Mouse (Mus musculus) c-Kit-positive CD71-positive TER-119-positive erythroid progenitor cells, embryonic 14.5 days (primary cell): ENCODE data around the gene Acvr1.

ENCODE experiments used
- DNase-seq: peaks from one replicate; pipeline ENCODE4 v3.0.0-alpha.2; 2013; ENCODE audit warnings: low spot score

Gene Acvr1

GRCm38 (mm10) chr2:58479536-58479935 is 87.4 kb downstream of the Acvr1 start:
- no peak for DNase-seq

GRCm38 (mm10) chr2:58478144-58478543 is 88.8 kb downstream of the Acvr1 start:
- no peak for DNase-seq

DNA sequence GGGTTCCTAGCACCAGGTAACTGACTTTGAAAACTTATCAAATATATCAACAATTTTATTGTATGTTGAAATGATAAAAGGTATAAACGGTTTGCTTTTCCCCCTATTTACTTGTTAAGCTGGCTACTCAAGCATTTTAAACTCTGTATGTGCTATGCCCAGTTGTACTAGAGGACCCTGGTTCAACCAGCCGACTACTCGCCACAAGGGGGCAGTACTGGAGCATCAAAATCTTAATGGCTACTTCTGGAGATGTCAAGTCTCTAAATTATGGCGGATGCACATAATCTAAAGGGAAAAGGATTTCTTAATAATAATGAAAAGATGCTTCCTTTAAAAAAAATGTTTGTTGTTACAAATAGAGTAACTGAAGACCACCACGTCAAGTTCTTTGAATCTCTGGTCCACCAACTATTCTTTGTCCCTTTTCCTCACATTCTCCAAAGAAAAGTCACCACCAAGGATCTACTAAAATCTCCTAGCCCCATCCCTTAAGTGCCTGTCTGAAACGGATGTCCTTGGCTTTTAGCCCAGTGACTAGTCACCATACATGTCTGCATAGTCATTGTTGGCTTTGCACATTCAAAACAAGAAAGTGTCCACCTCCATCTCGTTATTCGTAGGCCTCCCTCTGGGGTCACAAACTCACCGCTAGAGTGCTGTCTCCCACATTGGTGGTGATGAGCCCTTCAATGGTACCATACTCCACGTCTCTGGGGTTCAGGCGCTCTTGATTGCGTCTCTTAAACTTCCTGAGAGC is 89.8 kb downstream of the Acvr1 start:
- peak; percentile 23 for DNase-seq

DNA sequence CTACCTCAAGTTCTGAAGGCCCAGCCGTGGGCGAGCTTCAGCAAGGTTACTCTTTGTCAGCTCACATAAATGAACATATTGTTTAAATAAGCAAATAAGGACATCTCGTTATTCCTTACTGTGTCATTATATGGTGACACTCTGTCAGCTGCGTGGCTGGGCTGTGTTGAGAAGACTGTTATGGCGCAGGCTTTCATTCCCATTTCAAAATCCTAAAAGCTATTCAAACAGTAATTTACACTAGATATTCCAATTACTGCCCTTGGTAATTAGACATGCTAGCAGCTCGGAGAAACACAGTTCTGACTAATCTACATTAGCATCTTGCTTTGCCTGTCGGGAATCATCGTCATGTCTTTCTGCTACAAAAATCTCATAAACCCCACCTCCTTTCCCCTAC is 91.4 kb downstream of the Acvr1 start:
- no peak for DNase-seq

GRCm38 (mm10) chr2:58470290-58470689 is 96.7 kb downstream of the Acvr1 start:
- DNase-seq: no peak

GRCm38 (mm10) chr2:58469816-58470215 is 97.1 kb downstream of the Acvr1 start, which contains the start of gene Gm17409:
Gene Gm17409 (plus strand): TSS chr2:58470116.
- DNase-seq: no peak

DNA sequence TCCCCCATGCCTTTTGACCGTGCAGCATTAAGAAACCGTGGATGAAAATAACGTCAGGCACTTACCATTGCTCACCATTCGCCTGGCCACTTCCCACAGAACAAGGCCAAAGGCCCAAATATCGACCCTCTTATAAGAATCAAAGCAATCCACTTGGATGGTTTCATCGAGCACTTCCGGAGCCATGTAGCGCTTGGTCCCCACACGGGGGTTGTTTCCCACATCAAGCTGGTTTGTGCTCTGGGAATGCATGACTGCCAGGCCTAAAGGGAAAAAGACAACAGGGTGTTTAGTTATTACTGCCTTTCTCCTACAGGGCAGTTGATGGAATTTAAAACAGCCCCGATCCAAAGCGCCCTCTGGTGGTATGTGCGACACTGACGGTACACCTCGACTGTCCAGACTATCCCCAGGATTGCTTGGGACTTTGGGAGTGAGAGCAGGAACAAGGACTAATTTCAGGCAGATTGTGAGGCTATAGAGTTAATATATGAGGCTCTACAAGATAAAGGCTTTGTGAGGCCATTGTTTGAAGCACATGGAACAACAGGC is 108.1 kb downstream of the Acvr1 start:
- no peak for DNase-seq

- no peak for DNase-seq
Observed at GRCm38 (mm10) chr2:58457488-58457865, 109.5 kb downstream of the Acvr1 start.

- DNase-seq: no peak
Observed at GRCm38 (mm10) chr2:58456843-58457487, 110.0 kb downstream of the Acvr1 start.

DNA sequence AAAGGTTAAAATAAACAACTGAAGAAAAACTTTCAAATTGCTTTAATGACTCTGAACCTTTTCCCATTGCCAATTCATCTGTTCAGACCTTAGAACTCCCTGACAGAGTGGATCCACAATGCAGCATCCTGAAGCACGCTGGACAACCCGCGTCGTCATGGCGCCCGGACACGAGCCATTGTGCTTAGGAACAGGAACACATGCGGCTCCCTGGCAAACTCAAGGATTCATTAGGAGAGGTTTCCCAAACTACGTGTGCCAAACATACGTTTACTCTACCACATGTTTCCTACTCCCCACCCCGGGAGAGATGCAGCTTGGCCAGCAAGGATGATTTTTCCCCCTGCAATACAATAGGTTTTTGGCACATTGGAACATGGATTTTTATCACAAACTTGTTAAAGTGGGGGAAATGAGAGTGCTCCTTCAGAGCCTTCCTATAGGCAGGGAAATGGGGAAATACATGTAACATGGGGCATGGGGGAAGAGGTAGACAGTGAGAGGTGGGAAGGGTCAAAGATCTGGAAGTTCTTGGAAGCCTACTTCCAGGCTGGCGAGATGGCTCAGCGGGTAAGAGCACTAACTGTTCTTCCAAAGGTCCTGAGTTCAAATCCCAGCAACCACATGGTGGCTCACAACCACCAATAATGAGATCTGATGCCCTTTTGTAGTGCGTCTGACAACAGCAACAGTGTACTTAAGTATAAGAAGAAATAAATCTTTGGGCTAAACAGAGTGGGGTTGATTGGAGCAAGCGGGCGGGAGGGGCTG is 112.7 kb downstream of the Acvr1 start:
- no peak for DNase-seq

DNA sequence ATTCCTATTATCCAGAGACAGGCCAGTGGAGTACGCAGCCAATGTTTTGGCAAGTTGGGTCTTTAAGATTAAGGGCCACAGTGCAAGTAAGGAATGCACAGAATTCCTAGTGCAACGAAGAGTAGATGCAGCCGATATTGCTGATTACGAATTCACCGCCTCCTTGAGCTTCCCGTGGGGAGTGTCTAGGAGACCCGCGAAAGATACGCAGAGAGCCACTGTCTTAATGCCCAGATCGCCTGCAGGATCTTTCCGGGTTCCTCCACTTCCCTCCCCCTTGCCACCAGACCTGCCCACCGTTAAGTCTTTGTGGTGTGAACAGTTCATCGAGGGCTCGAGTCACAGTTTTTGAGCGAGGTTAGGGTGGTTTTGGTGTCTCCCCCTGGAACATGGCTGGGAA is 120.0 kb downstream of the Acvr1 start:
- DNase-seq: no peak

DNA sequence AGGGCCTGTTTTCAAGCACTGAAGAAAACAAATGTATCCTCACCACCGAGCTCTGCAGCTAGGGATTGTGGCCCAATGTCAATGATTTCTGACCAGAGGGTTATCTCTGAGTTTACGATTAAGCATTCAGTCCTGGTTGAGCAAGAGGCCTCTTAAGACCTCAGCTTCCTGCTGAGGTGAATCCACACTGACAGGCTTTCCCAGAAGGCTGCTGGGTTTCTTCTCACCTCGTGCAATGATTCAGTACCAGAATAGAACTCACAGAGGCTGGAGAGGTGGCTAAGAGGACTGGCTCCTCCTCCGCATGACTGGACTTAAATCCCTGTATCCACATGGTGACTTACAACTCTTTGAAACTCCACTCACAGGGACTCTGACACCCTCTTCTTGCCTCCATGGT is 123.8 kb downstream of the Acvr1 start:
- DNase-seq: no peak

- DNase-seq: no peak
Observed at GRCm38 (mm10) chr2:58436911-58437310, 130.0 kb downstream of the Acvr1 start.

DNA sequence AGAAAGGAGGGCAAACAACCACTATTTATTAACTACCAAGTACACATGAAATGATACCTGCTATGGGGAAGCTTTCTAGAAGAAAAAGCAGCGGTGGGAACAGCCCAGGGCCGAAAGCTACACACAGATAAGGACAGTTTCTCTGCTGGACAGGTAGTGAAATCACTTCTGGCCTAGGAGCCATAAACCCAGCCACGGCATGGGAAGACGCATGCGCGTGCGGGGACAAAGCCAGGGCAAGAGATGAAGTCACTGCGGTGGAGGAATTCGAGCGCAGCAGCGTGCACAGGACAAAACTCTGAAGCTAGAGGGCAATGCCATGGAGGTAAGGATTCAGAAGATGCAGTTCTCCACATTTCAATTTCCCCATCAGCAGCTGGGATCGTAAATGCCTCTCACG is 131.4 kb downstream of the Acvr1 start:
- no peak for DNase-seq

DNA sequence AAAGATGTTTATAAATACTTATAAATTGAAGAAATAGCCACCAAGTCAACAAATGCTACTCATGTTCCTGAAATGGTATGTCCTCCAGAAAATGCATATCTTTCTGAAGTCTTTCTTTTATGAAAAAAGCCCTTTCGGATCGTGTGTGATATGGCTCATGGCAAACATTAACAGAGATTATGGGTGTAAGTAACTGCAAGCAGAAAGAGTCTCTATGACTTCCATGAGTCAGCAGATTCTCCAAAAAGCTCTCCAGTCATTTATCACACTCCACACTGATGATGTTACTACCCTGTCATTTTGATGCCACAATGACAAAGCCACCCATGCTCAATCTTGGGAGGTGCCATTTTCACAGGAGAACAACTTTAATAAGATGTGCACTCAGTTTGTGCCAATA is 132.5 kb downstream of the Acvr1 start:
- DNase-seq: no peak

- DNase-seq: no peak
Observed at GRCm38 (mm10) chr2:58433317-58433716, 133.6 kb downstream of the Acvr1 start.

DNA sequence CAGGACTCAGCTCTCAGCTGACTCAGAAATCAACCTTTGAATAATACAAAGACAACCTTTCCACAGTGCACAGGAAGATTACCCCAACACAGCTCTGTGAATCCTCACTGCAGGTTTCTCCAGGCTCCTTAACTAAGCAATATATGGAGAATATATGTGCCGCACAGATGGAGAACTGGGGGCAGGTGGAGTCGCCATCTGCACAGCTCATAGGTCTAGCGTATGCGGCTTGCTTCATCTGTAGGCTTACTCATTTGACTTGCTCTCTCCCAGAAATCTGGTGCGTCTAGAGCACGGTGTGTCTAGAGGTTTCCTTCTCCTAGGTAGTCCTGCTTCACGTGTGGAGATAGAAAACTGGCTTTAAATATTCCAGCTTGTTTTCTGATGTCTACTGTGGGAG is 134.7 kb downstream of the Acvr1 start:
- no peak for DNase-seq

- DNase-seq: no peak
Observed at GRCm38 (mm10) chr2:58425436-58426004, 141.4 kb downstream of the Acvr1 start.

GRCm38 (mm10) chr2:58423319-58423718 is 143.6 kb downstream of the Acvr1 start:
- no peak for DNase-seq

- DNase-seq: no peak
Observed at GRCm38 (mm10) chr2:58419571-58419970, 147.4 kb downstream of the Acvr1 start.

DNA sequence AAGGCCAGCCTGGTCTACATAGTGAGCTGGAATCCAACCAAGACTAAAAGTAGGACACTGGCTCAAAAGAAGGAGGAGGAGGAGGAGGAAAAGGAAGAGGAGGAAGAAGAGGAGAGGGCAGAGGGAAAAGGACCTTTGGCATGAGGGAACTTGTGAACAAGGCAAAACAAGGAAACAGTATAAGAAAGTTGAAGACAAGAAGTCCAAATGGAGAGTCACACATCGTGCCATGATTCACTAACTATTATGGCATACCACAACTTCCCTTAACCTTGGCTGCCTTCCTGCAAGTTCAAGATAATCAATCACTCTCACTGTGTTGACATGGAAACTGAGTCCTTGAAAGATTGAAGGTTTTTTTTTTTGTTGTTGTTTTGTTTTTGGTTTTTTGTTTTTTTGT is 148.8 kb downstream of the Acvr1 start:
- DNase-seq: no peak

- DNase-seq: no peak
Observed at GRCm38 (mm10) chr2:58417684-58418083, 149.3 kb downstream of the Acvr1 start.
